Mouse (Mus musculus): ENCODE data around the gene Ift57.

Ift57 gene

DNA sequence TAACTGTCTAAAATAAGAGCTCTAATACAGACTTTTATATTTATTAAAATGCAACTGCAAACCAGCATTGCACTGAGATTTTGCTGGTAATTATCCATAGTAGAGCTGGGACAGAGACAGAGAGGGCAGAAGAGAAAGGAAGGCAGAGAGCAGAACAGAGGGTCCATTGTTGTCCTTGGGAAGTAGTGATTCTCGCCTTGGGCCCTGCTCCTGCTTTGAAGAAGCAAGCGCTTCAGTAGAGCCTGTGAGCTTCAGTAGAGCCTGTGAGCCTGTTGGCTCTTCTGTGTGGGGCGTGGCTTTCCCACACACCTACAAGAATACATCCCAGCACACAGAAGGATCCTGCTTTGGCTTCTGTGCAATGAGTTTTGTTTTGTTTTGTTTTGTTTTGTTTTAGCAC, 54.3 kb downstream of the Ift57 start:
- no peak for DNase-seq (ENCODE audit: low spot score)

DNA sequence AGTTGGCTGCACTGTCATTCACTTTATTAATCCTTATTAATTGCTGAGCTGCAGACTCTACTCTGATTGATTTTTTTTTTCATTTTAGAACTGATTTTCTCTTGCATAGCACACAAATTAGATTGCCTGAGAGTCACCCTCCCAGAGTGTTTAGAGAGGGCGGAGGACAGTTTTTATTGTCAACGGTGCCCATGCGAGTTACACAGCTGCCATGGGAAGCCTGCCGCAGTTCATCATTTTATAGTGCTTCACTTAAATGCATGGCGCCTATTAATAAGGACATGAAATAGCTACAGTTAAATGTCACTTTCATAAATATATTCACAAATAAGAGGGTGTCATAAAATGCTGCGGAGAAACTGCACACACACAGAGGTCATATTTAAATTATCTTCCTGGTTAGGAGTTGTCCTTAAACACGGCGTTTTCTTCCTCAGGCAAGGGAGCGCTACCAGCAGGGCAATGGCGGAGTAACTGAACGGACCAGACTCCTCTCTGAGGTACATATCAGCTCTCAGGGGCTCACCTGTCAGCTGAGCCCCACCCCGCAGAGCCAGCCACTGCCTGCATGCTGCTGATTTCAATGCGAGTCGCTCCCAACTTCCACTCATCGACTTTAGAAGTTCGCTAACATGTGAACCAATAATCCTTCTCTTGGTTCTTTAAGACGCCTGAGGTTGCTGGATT, 61.6 kb downstream of the Ift57 start:
- no peak for DNase-seq (ENCODE audit: low spot score)

DNA sequence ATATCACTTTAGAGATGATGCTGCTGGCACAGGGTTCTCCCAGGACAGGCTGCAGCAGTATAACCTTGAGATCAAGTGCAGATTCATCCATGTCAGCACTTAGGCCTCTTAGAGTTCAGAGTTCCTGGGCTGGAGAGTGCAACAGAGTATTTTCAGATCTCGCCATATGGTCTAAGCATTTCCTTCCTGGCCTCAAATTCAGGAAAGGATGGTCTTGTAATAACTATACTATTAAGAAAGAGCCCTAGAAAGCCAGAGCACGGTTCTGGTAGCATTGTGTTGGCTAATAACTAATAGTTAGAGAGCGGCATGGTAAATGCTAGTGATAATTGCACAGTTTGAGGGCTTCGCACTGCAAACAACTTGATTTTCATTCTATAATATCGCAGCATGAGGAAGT, 62.9 kb downstream of the Ift57 start:
- DNase-seq (ENCODE audit: low spot score), result no peak

DNA sequence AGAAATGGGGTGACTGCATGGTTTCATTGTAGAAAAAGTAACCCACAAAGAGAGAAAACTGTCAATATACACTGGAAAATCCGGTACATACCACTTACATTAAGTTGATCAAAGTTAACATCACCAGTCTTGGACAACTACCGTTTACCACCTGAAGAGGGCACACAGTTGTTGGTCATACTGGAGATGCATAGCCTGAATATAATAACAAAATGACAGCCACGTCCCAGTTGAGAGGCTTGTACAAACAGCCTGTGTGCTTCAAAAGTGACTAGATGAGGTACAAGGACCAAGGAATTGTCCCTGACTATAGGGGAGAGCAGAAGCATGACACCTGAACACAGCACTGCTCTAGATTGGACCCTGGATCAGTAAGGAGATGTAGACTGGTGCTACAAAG, 67.3 kb downstream of the Ift57 start:
- no peak for DNase-seq (ENCODE audit: low spot score)

DNA sequence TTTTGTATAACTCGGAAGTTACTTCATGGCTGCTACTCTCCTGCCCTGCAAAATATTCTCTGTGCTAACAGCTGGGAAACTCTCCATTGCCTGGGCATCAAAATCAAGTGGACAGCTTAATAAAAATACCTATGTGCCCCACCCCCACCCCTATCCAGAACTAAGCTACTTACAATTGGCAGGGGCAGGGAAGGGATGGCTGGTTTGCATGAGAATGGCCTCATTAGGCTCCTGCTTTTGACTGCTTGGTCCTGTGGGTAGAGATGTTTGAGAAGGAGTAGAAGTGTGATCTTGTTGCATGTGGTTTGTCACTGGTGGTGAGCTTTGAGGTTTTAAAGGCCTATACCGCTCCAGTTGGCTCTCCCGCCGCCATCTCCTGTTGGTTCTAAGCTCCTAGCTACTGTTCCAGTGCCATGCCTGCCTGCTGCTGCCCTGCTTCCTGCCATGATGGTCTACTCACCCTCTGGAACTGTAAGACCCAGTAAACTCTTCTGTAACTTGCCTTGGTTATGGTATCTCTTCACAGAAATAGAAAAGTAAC, 69.5 kb downstream of the Ift57 start:
- DNase-seq (ENCODE audit: low spot score), result no peak

DNA sequence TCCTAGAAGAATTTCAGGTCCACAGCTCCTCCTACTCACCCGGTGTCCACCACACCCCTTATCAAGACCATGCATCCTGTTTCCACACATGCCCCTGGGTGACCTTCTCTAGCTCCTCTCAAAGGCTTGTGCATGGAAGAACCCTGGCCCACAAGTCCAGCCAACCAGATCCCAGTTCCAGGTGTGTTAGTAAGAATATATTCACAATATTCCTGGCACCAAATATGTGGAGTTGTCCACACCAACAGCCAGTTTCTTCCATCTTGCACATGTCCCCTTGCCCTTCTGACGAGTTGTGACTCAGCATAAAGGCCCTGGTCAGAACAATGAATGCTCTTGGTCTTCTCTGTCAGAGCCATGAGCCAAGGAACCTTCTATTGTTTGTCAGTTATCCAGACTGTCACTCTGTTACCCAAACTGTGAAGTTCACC, 70.8 kb downstream of the Ift57 start:
- no peak for DNase-seq (ENCODE audit: low spot score)

DNA sequence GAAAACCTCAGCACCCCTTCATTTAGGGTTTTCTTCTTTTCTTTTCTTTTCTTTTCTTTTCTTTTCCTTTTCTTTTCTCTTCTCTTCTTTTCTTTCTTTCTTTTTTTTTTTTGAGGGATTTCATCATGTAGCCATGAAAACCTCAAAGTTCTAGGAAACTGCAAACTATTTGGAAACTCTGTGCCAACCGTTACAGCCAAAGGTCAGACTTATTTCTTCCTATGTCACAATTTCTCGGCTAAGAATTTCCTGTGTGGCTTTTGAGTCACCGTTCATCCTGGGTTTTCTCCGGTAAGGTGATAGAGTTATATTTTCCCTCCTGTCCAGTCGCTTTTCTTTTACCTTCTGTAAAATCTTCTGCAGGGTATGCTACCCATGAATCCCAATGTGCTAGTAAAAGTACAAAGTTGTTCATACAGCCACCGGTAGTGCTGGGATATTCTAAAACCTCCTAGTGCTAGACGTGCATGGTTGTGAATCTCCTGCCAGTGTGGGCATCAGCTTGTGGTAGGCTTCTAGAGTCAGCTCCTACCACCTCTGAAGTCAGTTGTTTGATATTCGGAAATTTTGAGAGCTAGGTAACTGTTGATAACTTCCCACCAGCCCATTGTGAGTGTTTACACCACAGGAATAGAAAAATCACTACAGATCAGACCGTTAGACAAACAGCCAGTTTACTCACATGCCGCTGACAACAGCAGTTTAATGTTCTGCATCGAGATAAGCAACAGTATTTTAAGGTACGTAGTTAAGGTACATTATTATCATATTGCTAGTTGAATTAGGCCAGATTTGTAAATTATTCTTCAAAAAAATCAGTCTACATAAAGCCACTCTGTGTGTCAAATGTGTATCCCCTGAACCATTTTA, 71.5 kb downstream of the Ift57 start:
- no peak for DNase-seq (ENCODE audit: low spot score)

DNA sequence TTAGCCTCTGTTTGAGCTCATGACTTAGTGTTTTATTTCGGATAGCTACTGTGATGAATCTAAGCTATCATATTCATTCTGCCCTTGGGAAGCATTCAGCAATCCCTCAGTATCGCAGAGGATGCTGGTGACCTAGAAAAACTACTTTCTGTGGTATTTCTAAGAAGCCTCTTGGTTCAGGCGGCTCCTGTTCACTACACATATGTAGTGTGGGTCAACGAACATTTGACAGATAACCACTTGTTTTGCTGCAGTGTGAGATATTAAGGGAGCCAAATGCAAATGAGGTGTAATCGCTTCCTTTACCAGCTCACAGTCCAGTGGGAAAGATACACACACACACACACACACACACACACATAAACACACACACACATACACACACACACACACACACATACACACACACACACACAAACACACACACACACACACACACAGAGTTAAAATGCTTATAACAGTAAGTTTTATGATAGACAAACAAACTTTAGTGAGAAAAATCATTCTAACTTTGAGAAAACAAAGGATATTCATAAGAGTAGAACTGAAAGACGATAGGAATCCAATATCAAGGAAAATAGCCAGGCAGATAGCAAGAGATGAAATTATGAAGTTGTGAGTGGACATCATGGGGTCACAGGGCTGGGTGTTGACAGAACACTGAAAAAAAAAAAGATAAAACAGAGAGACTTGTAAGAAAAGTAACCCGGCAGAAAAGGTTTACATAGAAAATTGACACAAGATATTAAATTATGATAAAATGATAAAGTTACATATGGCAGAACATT, 72.8 kb downstream of the Ift57 start:
- DNase-seq (ENCODE audit: low spot score), result no peak

DNA sequence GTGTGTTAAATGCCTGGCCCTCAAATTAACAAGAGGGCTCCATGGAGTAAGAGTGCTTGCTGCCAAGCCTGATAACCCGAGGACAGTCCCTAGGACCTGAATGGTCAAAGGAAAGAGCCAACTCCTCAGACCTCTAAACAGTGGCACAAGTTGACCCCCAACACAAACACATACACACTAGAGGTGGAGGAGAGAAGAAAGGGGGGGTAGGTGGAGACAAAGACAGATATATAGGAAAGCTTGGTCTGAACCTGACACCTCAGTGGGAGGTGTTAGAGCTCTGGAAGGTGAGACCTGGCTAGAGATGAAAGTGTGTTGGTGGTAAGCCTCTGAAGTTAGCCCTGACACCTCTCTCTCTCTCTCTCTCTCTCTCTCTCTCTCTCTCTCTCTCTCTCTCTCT, 73.5 kb downstream of the Ift57 start:
- no peak for DNase-seq (ENCODE audit: low spot score)

DNA sequence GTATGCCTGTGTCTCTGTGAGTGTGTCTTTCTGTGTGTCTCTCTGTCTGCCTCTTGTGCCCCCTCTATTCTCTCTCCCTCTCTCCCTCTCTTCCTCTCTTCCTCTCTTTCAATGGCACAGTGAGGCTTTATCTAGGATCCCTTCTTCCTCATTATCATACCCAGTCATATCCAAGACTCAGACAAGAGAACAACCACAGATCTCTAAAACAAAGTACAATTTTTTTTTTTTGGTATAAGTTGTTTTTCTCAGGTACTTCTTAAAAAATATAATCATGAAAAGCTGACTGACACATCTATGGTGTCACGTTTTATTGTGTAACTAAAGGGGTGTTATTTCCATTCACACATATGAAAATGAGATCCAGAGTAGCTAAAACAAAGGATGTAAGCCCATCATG, 74.0 kb downstream of the Ift57 start:
- DNase-seq (ENCODE audit: low spot score), result no peak

DNA sequence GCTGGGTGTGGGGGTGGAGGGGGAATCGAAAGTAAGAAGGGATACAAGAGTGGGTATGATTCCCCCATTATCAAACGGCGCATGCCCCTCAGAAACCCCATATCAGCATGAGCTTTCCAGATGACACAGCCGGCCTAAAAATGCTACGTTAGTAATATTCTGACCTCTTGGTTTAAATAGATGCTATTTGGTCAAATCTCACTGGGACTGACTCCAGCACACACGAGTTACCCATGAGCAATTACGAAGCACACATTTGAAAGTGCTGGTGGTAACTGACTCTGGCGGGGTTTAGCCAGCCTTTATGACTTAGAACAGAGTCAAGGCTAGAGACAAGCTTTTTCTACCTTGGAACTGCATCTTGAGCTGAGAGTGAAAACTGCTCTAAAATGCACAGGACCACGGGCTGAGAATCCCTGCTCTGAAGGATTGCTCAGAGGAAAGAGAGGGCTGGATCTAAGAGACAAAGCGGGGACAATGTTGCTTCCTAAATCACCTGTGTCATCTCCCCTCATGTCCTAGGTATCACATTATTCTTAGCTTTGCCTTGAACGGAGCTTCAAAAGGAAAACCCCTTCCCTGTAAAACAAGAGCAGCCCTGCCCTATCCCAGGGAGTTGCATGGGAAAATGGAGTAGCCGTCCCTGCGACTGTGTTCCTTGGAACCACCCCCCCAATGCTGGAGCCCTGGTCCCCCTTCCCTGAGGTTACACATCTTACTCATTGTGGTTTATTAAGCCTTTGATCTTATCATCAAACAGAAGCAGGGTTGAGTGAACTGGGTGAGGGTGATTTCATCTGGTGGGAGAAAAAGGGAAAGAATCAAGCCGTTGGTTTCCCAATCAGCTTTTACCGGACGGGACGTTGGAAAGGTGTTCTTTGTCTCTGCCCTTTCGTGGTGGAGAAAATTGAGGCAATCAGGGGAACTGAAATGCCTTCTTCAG, 75.3 kb downstream of the Ift57 start:
- no peak for DNase-seq (ENCODE audit: low spot score)

DNA sequence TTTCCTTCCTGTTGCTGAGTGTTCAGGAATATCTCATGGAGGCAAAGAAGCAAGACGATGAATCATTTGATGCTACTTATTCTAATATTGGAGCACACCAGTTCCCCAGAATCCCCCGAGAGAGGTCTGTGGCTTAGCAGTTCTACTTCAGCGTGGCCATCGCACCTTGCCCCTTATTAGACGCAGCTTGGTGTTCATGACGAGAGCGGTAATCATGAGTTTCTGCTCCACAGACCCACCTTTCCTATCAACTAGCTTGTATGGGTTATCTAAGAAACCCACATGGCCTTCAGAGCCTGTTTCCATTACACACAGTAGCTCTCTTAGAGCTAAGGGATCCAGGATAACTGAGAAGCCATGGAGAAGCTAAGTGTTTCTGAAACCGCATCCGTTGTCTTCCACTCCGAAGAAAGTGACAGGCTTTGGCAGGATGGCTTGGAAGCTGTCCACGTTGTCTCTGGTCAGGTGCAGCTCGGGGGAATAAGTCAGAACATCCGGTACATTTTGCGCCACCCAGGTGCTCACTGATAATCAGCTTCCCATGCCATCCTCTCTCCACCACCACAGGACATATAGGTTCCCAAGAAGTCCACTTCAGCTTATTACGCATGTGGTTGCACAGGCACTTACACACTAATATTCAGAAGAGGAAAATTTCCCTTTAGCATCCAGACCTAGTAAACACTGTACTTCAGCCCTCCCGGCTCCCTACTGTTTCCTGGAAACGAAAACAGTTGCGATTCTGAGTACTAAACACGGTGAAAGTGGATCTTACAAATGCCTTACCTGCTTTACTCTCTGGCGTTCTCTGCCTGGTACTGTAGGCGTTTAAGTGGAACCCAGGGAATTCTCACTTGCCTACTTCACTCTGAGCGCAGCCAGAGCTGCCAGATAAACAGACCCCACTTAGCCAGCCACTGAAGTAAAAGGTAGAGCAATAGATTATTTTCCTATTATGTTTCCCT, 76.3 kb downstream of the Ift57 start:
- DNase-seq (ENCODE audit: low spot score), result no peak

DNA sequence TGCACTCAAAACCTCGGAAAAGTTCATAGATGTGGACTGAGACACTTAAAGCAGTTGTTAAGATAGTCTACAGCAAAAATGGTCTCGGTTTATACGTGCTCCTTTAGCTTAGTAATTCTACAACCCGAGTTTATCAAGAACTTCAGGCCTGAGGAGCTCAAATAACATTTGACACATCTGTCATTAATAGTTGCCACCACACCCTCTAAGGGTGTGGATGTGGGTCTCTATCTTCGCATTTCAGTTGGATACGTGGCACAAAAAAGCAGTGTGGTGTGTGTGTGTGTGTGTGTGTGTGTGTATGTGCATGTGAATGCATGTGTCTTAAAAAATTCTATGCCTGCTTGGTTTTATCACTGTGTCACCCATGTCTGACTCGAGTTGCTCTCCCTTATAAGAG, 77.9 kb downstream of the Ift57 start:
- no peak for DNase-seq (ENCODE audit: low spot score)

DNA sequence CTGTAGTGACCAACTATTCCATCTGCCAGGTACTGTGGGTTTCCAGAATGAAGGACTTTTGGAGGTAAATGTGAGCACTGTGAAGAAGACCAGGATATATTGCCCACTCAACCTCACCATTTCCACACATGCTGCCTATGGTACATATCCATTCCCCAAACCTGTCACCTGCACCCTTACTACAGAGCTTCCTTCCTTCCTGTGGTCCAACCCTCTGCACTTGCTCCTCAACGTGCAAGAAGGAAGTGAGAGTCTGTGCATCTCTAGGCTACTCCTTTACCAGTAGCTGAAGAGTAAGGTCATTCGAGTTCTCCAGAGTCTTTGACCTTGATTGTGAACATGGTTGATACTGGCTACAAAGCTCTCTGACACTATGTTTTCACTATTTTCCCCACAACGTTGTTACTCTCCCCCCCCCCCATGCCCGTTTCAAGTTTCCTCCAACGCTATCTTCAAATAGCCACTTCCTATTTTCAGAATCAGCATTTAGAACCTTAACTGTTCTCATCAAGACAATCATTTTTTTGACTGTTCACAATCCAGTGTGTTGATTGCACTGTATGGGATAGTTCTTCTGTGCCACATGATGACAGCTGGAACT, 82.6 kb downstream of the Ift57 start:
- no peak for DNase-seq (ENCODE audit: low spot score)

DNA sequence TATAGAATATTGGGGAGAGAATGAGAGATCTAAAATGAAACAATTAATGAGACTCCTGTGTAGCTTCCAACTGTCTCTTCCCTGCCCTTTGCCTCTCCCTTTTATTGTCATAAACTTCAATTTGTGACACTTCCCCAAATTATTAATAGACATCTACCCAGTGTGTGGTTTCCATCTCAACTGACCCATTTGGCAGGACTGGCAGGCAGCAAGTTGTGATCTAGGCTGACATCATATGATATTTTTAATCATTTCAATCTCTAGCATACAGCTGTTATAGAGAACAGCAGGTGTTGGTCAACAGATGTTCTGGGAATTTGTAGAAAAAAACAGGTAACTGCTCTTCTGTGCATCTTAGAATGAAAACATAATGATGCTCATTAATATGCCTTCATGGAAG, 84.3 kb downstream of the Ift57 start:
- no peak for DNase-seq (ENCODE audit: low spot score)

DNA sequence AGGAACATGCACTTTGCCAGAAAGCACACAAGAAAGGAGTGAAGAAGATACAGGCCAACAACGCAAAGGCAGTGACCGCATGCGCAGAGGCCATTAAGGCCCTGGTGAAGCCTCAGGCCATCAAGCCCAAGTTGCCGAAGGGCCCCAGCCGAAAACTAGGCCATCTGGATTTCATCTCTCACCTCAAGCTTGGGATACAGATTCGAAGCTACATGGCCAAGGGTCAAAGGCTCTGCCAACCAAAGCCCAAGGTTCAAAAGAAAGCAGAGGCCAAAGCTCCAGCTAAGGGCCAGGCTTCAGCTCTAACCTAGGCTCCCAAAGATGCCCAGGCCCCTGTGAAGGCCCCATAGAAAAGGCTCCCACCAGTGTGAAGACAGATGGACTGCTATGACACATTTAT, 87.1 kb downstream of the Ift57 start:
- no peak for DNase-seq (ENCODE audit: low spot score)

DNA sequence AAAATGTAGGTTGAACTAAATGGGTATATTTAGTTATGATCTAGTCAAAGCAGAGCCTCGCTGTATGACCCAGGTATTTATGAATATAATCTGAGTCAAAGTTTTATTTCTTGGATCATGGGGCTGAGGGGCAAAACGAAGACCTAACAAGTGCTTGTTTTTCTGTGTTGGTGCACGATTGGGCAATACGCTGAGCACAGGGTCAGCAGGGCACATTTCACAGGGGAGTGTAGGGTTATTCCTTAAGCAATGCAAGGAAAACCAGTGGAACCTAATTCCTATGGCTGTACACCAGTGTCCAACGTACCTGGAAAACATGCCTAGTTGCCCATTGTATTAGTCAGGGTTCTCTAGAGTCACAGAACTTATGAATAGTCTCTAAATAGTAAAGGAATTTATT, 88.7 kb downstream of the Ift57 start:
- DNase-seq (ENCODE audit: low spot score), result no peak

DNA sequence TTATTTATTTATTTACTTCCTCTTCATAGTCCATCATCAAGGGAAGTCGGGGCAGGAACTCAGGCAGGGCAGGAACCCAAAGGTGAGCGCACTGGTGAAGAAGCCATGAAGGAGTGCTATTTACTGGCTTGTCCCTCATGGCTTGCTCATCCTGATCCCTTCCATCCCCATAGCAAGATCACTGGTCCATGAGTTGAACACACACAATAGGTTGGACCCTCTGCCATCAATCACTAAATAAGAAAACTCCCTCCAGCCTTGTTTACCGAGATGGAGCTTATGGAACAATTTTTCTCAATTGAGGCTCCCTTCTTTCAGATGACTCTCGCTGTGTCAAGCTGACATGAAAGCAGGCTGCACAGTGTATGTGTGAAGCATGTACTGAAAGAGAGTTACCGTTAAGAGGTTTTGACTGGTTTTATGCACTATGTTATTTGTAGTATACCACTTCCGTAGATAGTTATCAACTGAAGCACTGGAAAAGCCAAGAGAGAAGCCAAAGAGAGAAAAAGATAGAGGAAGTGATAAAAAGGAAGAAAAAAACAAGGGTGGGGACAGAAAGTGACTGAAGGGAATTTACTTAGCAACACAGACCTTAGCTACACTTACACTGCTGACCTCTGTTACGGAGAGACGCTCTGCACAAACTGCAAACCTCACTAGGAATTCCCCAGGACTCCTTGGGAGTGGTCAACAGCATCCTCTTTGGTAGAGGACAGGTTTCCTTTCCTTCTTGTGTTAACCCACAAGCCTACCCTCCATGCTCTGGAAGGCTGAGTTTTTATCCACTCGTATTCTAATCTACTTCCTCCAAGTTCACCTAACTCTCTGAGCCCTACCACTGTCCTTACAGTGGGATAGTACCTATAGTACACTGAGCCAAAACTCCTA, 91.8 kb downstream of the Ift57 start:
- DNase-seq (ENCODE audit: low spot score), result no peak

DNA sequence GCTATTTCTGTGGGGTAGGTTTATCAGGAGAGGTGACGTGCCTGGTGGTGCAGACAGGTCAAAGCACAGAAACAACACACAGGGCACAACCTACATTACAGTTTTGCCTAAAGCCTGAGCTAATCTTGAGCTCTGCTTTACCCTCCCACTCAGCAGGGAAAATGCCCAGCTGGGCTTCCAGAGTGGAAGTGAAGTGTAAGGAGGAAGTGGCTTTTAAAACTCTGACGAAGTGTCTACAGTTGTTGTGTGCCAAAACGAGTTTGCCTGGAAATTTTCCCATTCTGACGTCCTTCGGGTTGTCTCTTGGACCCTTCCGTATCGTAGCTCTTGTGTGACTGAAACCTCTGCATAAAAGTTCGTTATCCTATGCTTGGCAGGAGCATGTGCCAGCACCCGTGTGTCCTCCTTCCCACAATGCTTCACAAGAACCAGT, 93.4 kb downstream of the Ift57 start:
- peak; percentile 10 for DNase-seq (ENCODE audit: low spot score)
